In genomic region chr17:47424186-47424585, GRCm38 (mm10) we compare ENCODE assay signal across 16 mouse cellular contexts. TPM values are rescaled to one million over a fixed set of nuclear protein-coding genes. Genes with fewer than 3 reads are reported as not detected.
"Had no signal": no experiment of that assay in that cellular context is flagged by ENCODE, and none has a peak within 500 bp of the region (broad histone marks: within the 10 kb centered on the region; RNA-seq: fewer than 3 reads in every experiment).

No protein-coding gene starts in this region.

- H3K9ac ChIP-seq: limb, embryonic 13.5 days; liver, embryonic 15.5 days; neural tube, embryonic 15.5 days had no signal

- ATAC-seq: inflammation-experienced regulatory T-cells, adult 6 months had no signal

- H3K27ac ChIP-seq: limb, embryonic 13.5 days; liver, embryonic 15.5 days; midbrain, embryonic 10.5 days; neural tube, embryonic 15.5 days had no signal

- H3K4me3 ChIP-seq: limb, embryonic 13.5 days; liver, embryonic 15.5 days; midbrain, embryonic 10.5 days; myocyte; neural tube, embryonic 15.5 days had no signal

- H3K36me3 ChIP-seq: limb, embryonic 13.5 days; liver, embryonic 15.5 days; midbrain, embryonic 10.5 days; neural tube, embryonic 15.5 days had no signal

- H3K4me2 ChIP-seq: limb, embryonic 13.5 days; liver, embryonic 11.5 days; liver, embryonic 15.5 days; neural tube, embryonic 15.5 days had no signal

- H3K9me3 ChIP-seq: limb, embryonic 13.5 days; liver, embryonic 15.5 days; midbrain, embryonic 10.5 days; neural tube, embryonic 15.5 days had no signal

- DNase-seq: kidney, adult 9 months; kidney, postnatal 14 days; left cerebral cortex, postnatal 4 days; lung, postnatal 36 days; midbrain, embryonic 14.5 days; right cerebral cortex, postnatal 4 days; spleen, adult 18-20 months; thymus, postnatal 14 days had no signal

RNA-seq across cellular contexts. Expression of gene AI661453, which starts 12.2 kb away (rescaled TPM):
- polyA plus RNA-seq: inflammation-experienced regulatory T-cells, adult 6 months had no signal

RNA-seq across cellular contexts. Expression of gene 1700001C19Rik, which starts 13.0 kb away (rescaled TPM):
- polyA plus RNA-seq: inflammation-experienced regulatory T-cells, adult 6 months; lung, embryonic 16.5 days; myocyte had no signal

RNA-seq across cellular contexts. Expression of gene Guca1a, which starts 23.8 kb away (rescaled TPM):
- polyA plus RNA-seq: inflammation-experienced regulatory T-cells, adult 6 months had no signal
